Mouse (Mus musculus): ENCODE data around the gene Cpe. TPM values are rescaled to one million over a fixed set of nuclear protein-coding genes. Genes with fewer than 3 reads are reported as not detected.

The Cpe gene
- total and polyA plus RNA-seq, 3 experiments = not detected

DNA sequence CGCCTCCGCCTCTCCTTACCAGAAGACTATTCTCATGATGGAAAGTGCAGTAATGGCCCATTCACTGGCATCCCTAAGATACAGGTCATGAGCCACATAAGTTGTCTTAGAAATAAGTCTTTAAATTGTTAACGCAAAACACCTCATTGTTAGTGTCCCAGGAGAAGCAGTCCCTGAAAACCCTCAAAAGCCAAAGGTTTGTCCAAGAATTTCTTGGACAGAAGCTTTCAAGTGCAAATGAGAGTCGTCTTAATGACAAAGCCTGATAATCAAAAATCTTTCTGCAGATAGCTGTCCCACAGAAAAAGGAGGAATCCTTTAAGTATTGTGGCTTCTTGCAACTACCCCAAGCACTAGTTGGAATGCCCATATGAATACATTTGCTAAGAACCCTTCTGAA, 60.7 kb downstream of the Cpe start:
- Histone ChIP-seq H3K9ac (ENCODE audit: control insufficient read depth, low read depth, low read length, poor library complexity, severe bottlenecking) (no peak overlapping the region), H3K4me1 (ENCODE audit: control insufficient read depth in 1 of 2, insufficient read depth in 2 of 2, low read length in 2 of 2) (no peaks in the 10 kb centered on the region), H3K27me3 (ENCODE audit: control insufficient read depth in 1 of 2, insufficient read depth in 2 of 2, low read length in 2 of 2) (no peaks in the 10 kb centered on the region), H3K9me3 (replicated peaks; ENCODE audit: insufficient read depth, low read length) (no peaks in the 10 kb centered on the region), H3K27ac (ENCODE audit: control insufficient read depth, low read depth, low read length) (no peak overlapping the region), H3K4me3 (ENCODE audit: control insufficient read depth in 1 of 2, insufficient read depth in 1 of 2, low read depth in 2 of 2, low read length in 2 of 2) (no peak overlapping the region), H3K36me3 (ENCODE audit: control insufficient read depth in 1 of 2, insufficient read depth in 2 of 2, low read length in 2 of 2) (no peaks in the 10 kb centered on the region), H3K79me2 (ENCODE audit: control insufficient read depth, insufficient read depth, low read length, poor library complexity) (no peaks in the 10 kb centered on the region)
- no peak for TF ChIP-seq SMC3 (IDR thresholded peaks at IDR 0.05; ENCODE audit: low read depth, low read length)
- no peak for DNase-seq (ENCODE audit: low read depth, low spot score)

DNA sequence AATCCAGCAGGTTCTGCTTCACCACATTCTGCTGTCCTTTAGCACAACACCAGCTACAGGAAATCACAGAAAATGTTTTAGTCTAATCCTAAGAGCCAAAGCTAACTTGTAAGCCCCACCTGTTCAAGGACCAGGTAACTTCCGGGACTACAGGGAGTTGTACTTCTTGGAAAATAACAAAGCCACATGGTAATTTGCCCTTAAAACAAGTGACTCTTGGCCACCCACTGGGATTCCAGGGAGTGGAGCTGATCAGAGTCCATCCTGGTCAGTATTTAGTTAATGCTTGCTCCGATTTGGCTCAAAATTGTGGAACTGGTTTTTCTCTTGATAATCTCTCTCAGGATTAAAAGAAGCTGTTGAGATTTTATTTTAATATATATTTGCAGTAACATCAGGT, 61.1 kb downstream of the Cpe start:
- Histone ChIP-seq H3K36me3 (ENCODE audit: control insufficient read depth in 1 of 2, insufficient read depth in 2 of 2, low read length in 2 of 2) (no peaks in the 10 kb centered on the region), H3K27me3 (ENCODE audit: control insufficient read depth in 1 of 2, insufficient read depth in 2 of 2, low read length in 2 of 2) (no peaks in the 10 kb centered on the region), H3K79me2 (ENCODE audit: control insufficient read depth, insufficient read depth, low read length, poor library complexity) (no peaks in the 10 kb centered on the region), H3K9me3 (replicated peaks; ENCODE audit: insufficient read depth, low read length) (no peaks in the 10 kb centered on the region), H3K4me3 (ENCODE audit: control insufficient read depth in 1 of 2, insufficient read depth in 1 of 2, low read depth in 2 of 2, low read length in 2 of 2) (no peak overlapping the region), H3K27ac (ENCODE audit: control insufficient read depth, low read depth, low read length) (no peak overlapping the region), H3K9ac (ENCODE audit: control insufficient read depth, low read depth, low read length, poor library complexity, severe bottlenecking) (no peak overlapping the region), H3K4me1 (ENCODE audit: control insufficient read depth in 1 of 2, insufficient read depth in 2 of 2, low read length in 2 of 2) (no peaks in the 10 kb centered on the region)
- no peak for DNase-seq (ENCODE audit: low read depth, low spot score)
- TF ChIP-seq E2F4 (IDR thresholded peaks at IDR 0.05; ENCODE audit: borderline replicate concordance, low read depth, low read length) (no peak), EP300 (IDR thresholded peaks at IDR 0.05; ENCODE audit: low read depth in 1 of 2, low read length in 2 of 2) (no peak), USF1 (IDR thresholded peaks at IDR 0.05; ENCODE audit: low read depth, low read length) (no peak), ZNF384 (IDR thresholded peaks at IDR 0.05; ENCODE audit: low read depth, low read length) (no peak), POLR2AphosphoS2 (IDR thresholded peaks at IDR 0.05; ENCODE audit: low read length) (no peak), MAZ (IDR thresholded peaks at IDR 0.05; ENCODE audit: low read depth, low read length) (no peak), UBTF (IDR thresholded peaks at IDR 0.05; ENCODE audit: borderline replicate concordance, insufficient read depth, low read depth, low read length) (no peak), ETS1 (IDR thresholded peaks at IDR 0.05; ENCODE audit: low read depth, low read length) (no peak), ZC3H11A (IDR thresholded peaks at IDR 0.05; ENCODE audit: low read depth, low read length) (no peak), RCOR1 (IDR thresholded peaks at IDR 0.05; ENCODE audit: low read depth, low read length) (no peak), GABPA (IDR thresholded peaks at IDR 0.05; ENCODE audit: low read depth, low read length) (no peak), SIN3A (IDR thresholded peaks at IDR 0.05; ENCODE audit: low read length) (no peak), CHD1 (IDR thresholded peaks at IDR 0.05; ENCODE audit: low read depth, low read length) (no peak), ZKSCAN1 (IDR thresholded peaks at IDR 0.05; ENCODE audit: low read depth, low read length) (no peak), MAFK (IDR thresholded peaks at IDR 0.05; ENCODE audit: borderline replicate concordance, low read depth, low read length) (no peak)

All from MEL (cell line).